Mouse (Mus musculus) kidney, adult 2 months (tissue): Measurements from ENCODE around the gene Gm8251.

ENCODE experiments used
- CTCF ChIP-seq: fragments of 200-500 bp; conservative IDR thresholded peaks from 2 replicates; pipeline ENCODE4 v1.5.1; 2011; ENCODE audit warnings: low read depth, mild to moderate bottlenecking, control low read depth, low read length, moderate library complexity, mixed read lengths; ENCODE audit not compliant: insufficient read depth, insufficient read length
- POLR2A ChIP-seq: fragments of 200-500 bp; IDR thresholded peaks from one replicate; pipeline ENCODE4 v1.6.1; 2011; ENCODE audit warnings: low read depth, low read length, control low read depth

- TF ChIP-seq POLR2A (no peak), CTCF (no peak)
Measured at GRCm38 (mm10) chr1:44102939-44103338, 41.2 kb upstream of the Gm8251 start.
